Mouse (Mus musculus): ENCODE data around the gene Calcoco2.
"Not testable (repeated sequence)": the region's sequence is repeated elsewhere in the genome, so short reads cannot be mapped to it uniquely, and the experiment has no call there.

Gene Calcoco2

DNA sequence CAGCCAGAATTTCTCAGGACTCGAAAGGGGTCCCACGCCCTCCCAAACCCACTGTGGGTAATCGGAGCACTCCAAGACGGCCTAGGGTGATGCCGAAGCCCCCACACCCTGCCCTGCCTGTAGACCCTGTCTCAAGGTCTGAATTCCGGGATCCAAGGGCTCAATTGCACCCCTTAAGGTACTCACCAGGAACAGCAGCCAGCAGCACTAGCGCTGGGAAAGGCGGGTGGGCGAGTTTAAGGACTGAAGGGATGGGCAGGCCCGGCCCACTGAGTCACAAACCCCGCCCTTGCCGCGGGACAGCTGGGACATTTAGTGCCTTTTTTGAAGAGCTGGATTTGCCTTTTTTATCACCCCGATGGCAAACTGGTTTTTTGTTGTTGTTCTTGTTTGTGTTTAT lies at the start of gene Calcoco2:
Gene Calcoco2, minus strand, starts transcription at position 214 of the 400 bp plus-strand sequence.
- DNase-seq (ENCODE audit: low spot score in 2 of 2), result no peak

- no peak for DNase-seq (ENCODE audit: low spot score in 2 of 2)
These were observed 35.7 kb upstream of the Calcoco2 start for GRCm38 (mm10) chr11:96147471-96147870.

GRCm38 (mm10) chr11:96145622-96146270 lies 34.0 kb upstream of the Calcoco2 start:
- DNase-seq (ENCODE audit: low spot score in 2 of 2), result peak; percentile 59 to 79

- DNase-seq (ENCODE audit: low spot score in 2 of 2), result no peak
These were observed 32.0 kb upstream of the Calcoco2 start for GRCm38 (mm10) chr11:96143766-96144165.

DNA sequence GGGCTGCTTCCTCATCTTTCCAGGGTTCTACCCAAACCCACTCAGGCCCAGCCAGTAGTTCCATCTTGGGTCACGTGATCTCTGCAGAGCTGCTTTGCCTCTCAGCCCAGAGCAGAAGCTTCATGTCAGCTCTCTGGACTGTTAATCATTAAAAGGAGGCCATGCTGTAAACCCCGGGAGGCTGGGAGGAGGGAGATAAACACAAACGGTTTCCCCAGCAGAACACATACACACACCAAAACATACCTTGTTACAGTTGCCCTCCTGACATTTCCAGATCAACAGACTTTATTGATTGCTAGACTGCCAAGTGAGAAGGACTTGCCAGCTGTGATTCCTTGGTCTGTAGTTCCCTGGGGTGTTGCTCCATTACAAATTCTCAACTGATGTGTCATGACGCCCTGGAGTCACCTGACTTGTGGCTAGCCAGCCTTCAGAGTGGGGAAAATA lies 29.0 kb upstream of the Calcoco2 start:
- no peak for DNase-seq (ENCODE audit: low spot score in 2 of 2)

- DNase-seq (ENCODE audit: low spot score in 2 of 2), result no peak
These were observed 24.1 kb upstream of the Calcoco2 start for GRCm38 (mm10) chr11:96135847-96136246.

DNA sequence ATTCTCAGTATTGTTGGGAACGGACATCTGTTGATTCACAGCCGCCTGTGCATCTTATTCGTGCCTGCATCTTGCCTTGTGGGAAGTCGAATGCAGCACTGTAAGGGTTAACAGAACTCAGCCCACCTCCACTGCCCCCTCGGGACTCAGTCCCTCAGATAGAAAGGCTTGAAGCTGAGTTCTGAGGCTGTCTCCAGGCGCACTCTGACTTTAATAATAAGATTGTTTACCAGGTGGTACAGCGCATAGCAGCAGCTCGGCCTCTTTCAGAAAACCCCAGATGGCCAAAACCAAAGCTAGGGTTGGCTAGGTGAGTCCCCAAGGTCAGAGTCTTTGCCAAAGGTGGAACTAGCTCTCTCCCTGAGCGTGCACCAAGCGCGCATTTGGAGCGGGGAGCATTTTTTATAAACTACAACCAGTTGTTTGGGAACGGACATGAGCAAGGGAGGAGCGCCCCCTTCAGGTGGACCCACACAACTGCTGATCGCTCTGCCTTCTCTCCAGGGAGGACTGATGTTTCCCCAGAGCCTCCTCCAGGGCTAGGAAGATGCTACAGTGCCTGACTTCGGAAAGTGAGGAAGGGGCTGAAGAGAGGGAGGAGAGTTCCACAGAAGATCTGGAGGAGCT lies 21.6 kb upstream of the Calcoco2 start, which contains the start of gene Ttll6:
Gene Ttll6, plus strand, starts transcription at position 548 of the 627 bp plus-strand sequence.
- DNase-seq (ENCODE audit: low spot score in 2 of 2), result peak; percentile 50 to 71

DNA sequence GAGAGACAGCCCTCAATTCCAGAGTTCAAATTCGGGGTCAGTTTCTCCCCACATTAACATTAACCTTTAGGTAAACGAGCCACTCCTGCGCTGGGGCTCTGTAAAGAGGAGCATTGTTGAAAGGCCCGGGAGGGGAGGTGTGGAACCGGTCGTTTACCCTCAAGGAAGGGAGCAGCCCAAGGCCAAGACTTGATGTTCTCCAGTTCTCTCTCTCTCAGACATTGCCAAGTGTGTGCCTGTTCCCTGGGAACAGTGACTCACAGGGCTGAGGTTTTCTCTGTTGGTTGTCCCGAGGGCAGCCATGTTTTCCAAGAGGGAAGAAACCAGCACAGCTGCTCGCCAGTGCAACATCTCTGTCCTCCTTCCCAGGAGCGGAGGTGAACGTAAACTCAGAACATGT lies 18.8 kb upstream of the Calcoco2 start:
- no peak for DNase-seq (ENCODE audit: low spot score in 2 of 2)

- DNase-seq (ENCODE audit: low spot score in 2 of 2), result peak; percentile 32 to 40
These were observed 12.5 kb upstream of the Calcoco2 start for GRCm38 (mm10) chr11:96124052-96124914.

- not testable (repeated sequence) for DNase-seq (ENCODE audit: low spot score in 2 of 2)
These were observed 11.0 kb upstream of the Calcoco2 start for GRCm38 (mm10) chr11:96122806-96123205.

- no peak for DNase-seq (ENCODE audit: low spot score in 2 of 2)
These were observed 7.6 kb upstream of the Calcoco2 start for GRCm38 (mm10) chr11:96119401-96119800.

- DNase-seq (ENCODE audit: low spot score in 2 of 2), result not testable (repeated sequence)
These were observed 5.2 kb upstream of the Calcoco2 start for GRCm38 (mm10) chr11:96116925-96117324.

DNA sequence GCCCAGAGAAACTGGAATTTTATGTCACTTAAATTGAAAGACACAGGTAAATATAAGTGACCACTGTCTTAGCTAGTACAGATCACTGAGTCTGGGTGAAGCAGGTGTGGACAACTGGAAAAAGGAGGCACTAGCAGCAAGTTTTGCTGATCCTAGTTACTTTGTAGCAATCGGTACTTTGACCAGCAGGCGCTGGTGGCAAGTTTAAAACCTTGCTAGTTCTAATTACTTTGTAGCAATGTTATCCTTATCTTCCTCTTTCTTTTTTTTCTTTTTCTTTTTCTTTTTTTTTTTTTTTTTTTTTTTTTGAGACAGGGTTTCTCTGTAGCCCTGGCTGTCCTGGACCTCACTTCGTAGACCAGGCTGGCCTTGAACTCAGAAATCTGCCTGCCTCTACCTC lies 4.4 kb upstream of the Calcoco2 start:
- DNase-seq (ENCODE audit: low spot score in 2 of 2), result no peak

DNA sequence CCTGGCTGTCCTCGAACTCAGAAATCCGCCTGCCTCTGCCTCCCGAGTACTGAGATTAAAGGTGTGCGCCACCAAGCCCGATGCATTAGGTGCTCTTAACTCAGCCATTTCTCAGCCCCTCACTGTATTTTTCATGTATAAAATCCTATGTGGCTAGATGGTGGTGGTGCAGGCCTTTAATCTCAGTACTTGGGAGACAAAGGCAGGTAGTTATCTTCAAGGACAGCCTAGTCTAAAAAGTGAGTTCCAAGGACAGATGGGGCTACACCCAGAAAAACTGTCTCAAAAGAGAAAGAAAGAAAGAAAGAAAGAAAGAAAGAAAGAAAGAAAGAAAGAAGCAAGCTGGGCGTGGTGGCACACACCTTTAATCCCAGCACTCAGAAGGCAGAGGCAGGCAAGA lies 3.7 kb upstream of the Calcoco2 start:
- no peak for DNase-seq (ENCODE audit: low spot score in 2 of 2)

DNA sequence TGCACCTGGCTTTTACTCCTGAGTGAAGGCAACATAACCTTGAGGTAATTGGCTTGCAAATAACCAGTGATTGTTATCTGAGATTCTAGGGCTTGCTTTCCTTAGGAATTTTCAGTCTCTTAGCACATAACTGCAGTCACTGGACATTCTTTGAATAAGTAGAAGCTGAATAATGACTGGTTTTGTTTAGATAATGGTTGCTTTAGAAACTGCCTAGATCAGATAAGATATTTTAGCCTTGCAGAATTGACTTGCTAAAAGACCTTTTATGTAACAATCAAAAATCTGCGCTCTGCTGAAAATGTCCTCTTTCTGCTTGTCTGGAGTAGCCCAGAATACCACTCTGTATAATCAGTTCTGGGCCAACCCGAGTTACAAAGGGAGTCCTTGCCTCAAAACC lies 2.3 kb upstream of the Calcoco2 start:
- DNase-seq (ENCODE audit: low spot score in 2 of 2), result no peak

DNA sequence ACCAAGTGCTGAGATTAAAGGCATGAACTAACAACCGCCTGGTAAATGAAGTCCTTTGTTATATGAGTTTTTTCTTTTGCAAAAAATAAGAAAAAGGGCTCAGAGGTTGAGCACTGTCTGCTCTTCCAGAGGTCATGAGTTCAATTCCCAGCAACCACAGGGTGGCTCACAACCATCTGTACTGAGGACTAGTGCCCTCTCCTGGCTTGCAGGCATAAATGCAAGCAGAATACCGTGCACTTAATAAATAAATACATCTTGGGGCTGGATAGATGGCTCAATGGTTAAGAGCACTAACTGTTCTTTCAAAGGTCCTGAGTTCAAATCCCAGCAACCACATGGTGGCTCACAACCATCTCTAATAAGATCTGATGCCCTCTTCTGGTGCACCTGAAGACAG lies 814 bp downstream of the Calcoco2 start:
- not testable (repeated sequence) for DNase-seq (ENCODE audit: low spot score in 2 of 2)

- DNase-seq (ENCODE audit: low spot score in 2 of 2), result no peak
These were observed 3.4 kb downstream of the Calcoco2 start for GRCm38 (mm10) chr11:96108376-96108775.

DNA sequence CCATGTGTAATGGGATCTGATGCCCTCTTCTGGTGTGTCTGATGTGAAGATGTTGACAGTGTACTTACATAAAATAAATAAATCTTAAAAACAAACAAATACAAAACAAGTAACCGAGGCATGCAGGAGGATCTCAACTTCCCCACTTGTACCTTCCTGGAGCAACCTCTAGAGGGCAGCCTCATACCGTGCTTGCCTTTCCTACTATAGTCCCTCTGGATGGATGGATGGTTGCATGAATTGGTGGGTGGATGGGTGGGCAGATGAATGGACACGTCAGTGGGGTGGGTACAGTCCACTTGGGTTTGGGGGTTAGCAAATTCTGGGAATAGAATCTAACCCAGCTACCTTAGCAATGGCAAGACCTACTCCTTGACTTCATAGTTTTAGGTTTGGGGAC lies 18.4 kb downstream of the Calcoco2 start:
- DNase-seq (ENCODE audit: low spot score in 2 of 2), result peak in 1 of 2 experiments; percentile 48

DNA sequence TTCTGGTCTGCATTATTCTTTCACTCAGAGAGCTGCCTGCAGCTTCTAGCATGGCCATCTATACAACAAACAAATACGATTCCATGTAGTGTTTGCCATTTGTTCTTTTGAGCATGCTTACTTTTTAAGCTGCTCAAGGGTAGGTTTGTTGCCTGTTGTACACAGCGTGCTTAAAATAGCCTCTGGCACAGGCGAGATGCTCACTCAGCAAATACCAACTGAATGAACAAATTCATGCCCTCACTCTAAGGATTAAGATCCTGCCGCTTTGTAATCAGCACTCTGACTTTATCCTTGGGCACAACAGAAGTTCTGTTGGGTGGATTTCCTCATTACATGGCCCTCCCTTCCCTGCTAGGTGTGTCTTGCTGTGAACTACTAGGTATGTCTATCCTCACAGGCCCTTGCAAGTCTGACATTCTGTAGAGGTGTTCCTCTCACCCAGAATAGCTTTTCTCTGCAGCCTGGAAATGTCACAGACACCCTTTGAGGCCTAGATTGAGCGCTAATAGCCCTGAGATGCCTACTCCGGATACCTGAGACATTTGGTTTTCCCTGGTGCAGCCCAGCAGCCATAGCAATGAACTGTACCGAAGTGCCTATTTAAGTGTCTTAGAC lies 19.0 kb downstream of the Calcoco2 start:
- no peak for DNase-seq (ENCODE audit: low spot score in 2 of 2)

DNA sequence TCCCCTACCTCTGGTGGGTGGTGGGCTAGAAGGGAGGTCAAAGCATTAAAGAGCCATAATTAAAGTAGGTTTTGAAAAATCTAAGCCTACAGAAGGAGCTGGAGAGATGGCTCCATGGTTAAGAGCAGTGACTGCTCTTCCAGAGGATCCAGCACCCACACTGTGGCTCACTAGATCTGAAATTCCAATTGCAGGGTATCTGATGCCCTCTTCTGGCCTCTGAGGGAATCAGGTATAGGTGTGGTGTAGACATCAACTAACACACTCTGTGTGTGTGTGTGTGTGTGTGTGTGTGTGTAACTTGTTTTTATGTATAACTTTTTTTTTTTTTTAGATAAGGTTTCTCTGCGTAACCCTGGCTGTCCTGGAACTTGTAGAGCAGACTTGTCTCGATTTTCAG lies 20.7 kb downstream of the Calcoco2 start:
- no peak for DNase-seq (ENCODE audit: low spot score in 2 of 2)

- no peak for DNase-seq (ENCODE audit: low spot score in 2 of 2)
These were observed 23.8 kb downstream of the Calcoco2 start for GRCm38 (mm10) chr11:96087981-96088380.

DNA sequence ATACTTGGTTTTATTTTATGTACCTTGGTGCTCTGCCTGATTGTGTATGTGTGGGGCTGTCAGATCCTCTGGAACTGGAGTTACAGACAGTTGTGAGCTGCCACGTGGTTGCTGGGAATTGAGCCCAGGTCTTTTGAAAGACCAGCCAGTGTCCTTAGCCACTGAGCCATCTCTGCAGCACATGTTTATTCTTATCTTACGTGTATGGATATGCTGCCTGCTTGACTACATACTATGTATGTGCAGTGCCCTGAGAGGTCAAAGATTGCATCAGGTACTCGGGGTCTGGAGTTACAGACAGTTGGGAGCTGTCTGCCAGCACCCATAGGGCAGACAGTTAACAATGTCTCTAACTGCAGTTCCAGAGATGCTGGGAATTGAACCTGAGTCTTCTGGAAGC lies 29.1 kb downstream of the Calcoco2 start:
- no peak for DNase-seq (ENCODE audit: low spot score in 2 of 2)
